Mouse (Mus musculus): ENCODE results near the gene Col5a1. TPM values are rescaled to one million over a fixed set of nuclear protein-coding genes. Genes with fewer than 3 reads are reported as not detected.

The Col5a1 gene
- polyA plus RNA-seq, 1 experiment from 2014 or later = 33.2 TPM

- peak; percentile 75 for TF ChIP-seq CTCF (IDR thresholded peaks at IDR 0.05; ENCODE audit: low read depth)
- ATAC-seq (replicated peaks; ENCODE audit: low FRiP score, low read depth) (no peak), DNase-seq (ENCODE audit: low spot score) (peak; percentile 62)
- no peak overlapping the region for H3K27ac ChIP-seq
- no peak overlapping the region for H3K4me3 ChIP-seq (replicated peaks; ENCODE audit: low read depth, low read length)
- H3K9me3 ChIP-seq (replicated peaks; ENCODE audit: low read length) = no peaks in the 10 kb centered on the region
- H3K9ac ChIP-seq (ENCODE audit: low read depth, low read length) = no peak overlapping the region
- H3K36me3 ChIP-seq (ENCODE audit: insufficient read depth, low read length) = no peaks in the 10 kb centered on the region
- 41% methylated on average over 7 of the region's 7 CpGs for WGBS
- H3K27me3 ChIP-seq (ENCODE audit: insufficient read depth, low read length) = no peaks in the 10 kb centered on the region
- no peak overlapping the region for H3K4me2 ChIP-seq (ENCODE audit: low read length)
- H3K4me1 ChIP-seq (replicated peaks; ENCODE audit: insufficient read depth, low read length) = no peaks in the 10 kb centered on the region; the same call in 1 of the 2 replicates
These were observed 40.4 kb downstream of the Col5a1 start for GRCm38 (mm10) chr2:27926478-27927165.

- H3K9ac ChIP-seq (ENCODE audit: low read depth, low read length) = no peak overlapping the region
- H3K4me1 ChIP-seq (replicated peaks; ENCODE audit: insufficient read depth, low read length) = peaks cover 16% of the 10 kb centered on the region; the same call in 1 of the 2 replicates
- H3K27ac ChIP-seq = no peak overlapping the region
- H3K36me3 ChIP-seq (ENCODE audit: insufficient read depth, low read length) = no peaks in the 10 kb centered on the region
- no peaks in the 10 kb centered on the region for H3K9me3 ChIP-seq (replicated peaks; ENCODE audit: low read length)
- no peak overlapping the region for H3K4me2 ChIP-seq (ENCODE audit: low read length)
- no peaks in the 10 kb centered on the region for H3K27me3 ChIP-seq (ENCODE audit: insufficient read depth, low read length)
- WGBS = 86% methylated on average over 5 of the region's 5 CpGs
- DNase-seq (ENCODE audit: low spot score) (no peak), ATAC-seq (replicated peaks; ENCODE audit: low FRiP score, low read depth) (no peak)
- no peak for TF ChIP-seq CTCF (IDR thresholded peaks at IDR 0.05; ENCODE audit: low read depth)
- H3K4me3 ChIP-seq (replicated peaks; ENCODE audit: low read depth, low read length) = no peak overlapping the region
These were observed 44.3 kb downstream of the Col5a1 start for GRCm38 (mm10) chr2:27930471-27931015.

- Histone ChIP-seq H3K27me3 (ENCODE audit: insufficient read depth, low read length) (no peaks in the 10 kb centered on the region), H3K4me3 (replicated peaks; ENCODE audit: low read depth, low read length) (no peak overlapping the region), H3K36me3 (ENCODE audit: insufficient read depth, low read length) (no peaks in the 10 kb centered on the region), H3K9ac (ENCODE audit: low read depth, low read length) (no peak overlapping the region), H3K9me3 (replicated peaks; ENCODE audit: low read length) (no peaks in the 10 kb centered on the region), H3K27ac (no peak overlapping the region), H3K4me1 (replicated peaks; ENCODE audit: insufficient read depth, low read length) (peaks cover 16% of the 10 kb centered on the region; the same call in 1 of the 2 replicates), H3K4me2 (ENCODE audit: low read length) (no peak overlapping the region)
- DNase-seq (ENCODE audit: low spot score) = peak; percentile 46
- ATAC-seq (replicated peaks; ENCODE audit: low FRiP score, low read depth) = no peak
- TF ChIP-seq CTCF (IDR thresholded peaks at IDR 0.05; ENCODE audit: low read depth) = no peak
- WGBS = 66% methylated on average over 6 of the region's 6 CpGs
These were observed 44.9 kb downstream of the Col5a1 start for GRCm38 (mm10) chr2:27931130-27931529.

DNA sequence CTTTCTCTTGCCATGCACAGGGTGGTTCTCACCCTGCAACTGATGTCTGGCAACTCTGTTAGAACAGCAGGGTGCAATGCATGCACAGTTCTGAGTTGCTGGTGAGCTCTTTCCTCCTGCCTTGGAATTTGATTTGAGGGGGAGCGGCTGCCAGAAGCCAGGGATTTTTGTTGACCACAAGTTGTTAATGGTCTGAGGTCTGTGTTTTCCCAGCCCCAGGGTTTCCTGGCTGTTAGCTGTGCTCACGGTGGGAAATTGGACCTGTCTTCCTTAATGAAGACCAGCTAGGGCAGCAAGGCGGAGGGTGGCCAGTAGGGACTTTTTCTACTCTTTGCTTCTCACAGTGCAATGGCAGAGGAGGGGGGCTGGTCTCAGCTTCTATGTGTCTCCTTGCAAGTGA, 45.7 kb downstream of the Col5a1 start:
- 33% methylated on average over 3 of the region's 3 CpGs for WGBS
- H3K36me3 ChIP-seq (ENCODE audit: insufficient read depth, low read length) = no peaks in the 10 kb centered on the region
- no peak overlapping the region for H3K4me3 ChIP-seq (replicated peaks; ENCODE audit: low read depth, low read length)
- H3K4me1 ChIP-seq (replicated peaks; ENCODE audit: insufficient read depth, low read length) = peaks cover 16% of the 10 kb centered on the region; the same call in 1 of the 2 replicates
- no peak for ATAC-seq (replicated peaks; ENCODE audit: low FRiP score, low read depth)
- H3K27me3 ChIP-seq (ENCODE audit: insufficient read depth, low read length) = no peaks in the 10 kb centered on the region
- H3K4me2 ChIP-seq (ENCODE audit: low read length) = no peak overlapping the region
- H3K9ac ChIP-seq (ENCODE audit: low read depth, low read length) = no peak overlapping the region
- H3K27ac ChIP-seq = peak overlapping the region; percentile 21; the same call in 1 of the 2 replicates
- DNase-seq (ENCODE audit: low spot score) = peak; percentile 68
- no peak for TF ChIP-seq CTCF (IDR thresholded peaks at IDR 0.05; ENCODE audit: low read depth)
- no peaks in the 10 kb centered on the region for H3K9me3 ChIP-seq (replicated peaks; ENCODE audit: low read length)

DNA sequence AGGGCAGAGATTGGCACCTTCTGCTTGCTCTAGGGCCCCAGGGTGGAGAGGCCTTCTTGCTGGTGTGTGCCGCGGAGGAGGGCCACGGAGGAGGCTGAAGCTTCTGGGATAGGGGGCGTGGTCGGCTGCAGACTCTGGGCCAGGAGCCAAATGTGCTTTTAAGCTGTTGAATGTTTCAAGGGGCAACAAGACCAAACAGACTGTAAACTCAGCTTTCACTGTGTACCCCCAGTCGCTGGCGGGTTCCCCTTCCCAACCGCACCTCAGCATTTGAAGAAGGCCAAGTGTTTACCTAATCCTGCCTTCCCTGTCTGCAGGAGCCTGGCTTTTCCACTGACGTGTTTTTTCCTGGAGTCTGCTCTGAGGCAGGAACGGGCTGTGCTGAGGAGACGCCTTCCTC, 48.0 kb downstream of the Col5a1 start:
- TF ChIP-seq CTCF (IDR thresholded peaks at IDR 0.05; ENCODE audit: low read depth) = peak; percentile 20; the same call in 1 of the 2 replicates
- no peak overlapping the region for H3K4me2 ChIP-seq (ENCODE audit: low read length)
- no peak overlapping the region for H3K9ac ChIP-seq (ENCODE audit: low read depth, low read length)
- H3K27me3 ChIP-seq (ENCODE audit: insufficient read depth, low read length) = no peaks in the 10 kb centered on the region
- ATAC-seq (replicated peaks; ENCODE audit: low FRiP score, low read depth) (no peak), DNase-seq (ENCODE audit: low spot score) (peak; percentile 91)
- H3K4me3 ChIP-seq (replicated peaks; ENCODE audit: low read depth, low read length) = no peak overlapping the region
- H3K9me3 ChIP-seq (replicated peaks; ENCODE audit: low read length) = no peaks in the 10 kb centered on the region
- H3K4me1 ChIP-seq (replicated peaks; ENCODE audit: insufficient read depth, low read length) = peaks cover 16% of the 10 kb centered on the region
- no peaks in the 10 kb centered on the region for H3K36me3 ChIP-seq (ENCODE audit: insufficient read depth, low read length)
- WGBS = 21% methylated on average over 11 of the region's 11 CpGs
- H3K27ac ChIP-seq = no peak overlapping the region

DNA sequence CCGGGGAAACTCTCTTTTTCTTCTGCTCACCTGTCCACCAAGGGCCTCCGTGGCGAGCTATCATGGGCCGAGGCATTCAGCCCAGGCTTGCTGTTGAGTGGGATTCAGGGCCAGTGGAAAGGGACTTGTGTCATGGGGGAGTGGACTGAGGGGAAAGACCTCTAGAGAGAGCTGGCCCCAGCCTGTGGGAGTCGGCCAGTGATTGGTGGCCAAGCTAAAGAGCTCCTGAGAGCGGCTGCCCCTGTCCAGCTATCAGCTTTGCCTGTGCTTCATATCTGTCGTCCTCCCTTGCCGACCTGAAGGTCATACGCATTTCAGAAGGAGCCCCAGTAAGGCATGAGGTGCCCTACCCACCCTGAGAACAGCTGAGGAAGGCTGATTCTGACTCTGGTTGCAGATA, 48.6 kb downstream of the Col5a1 start:
- Histone ChIP-seq H3K4me1 (replicated peaks; ENCODE audit: insufficient read depth, low read length) (peaks cover 16% of the 10 kb centered on the region), H3K27me3 (ENCODE audit: insufficient read depth, low read length) (no peaks in the 10 kb centered on the region), H3K27ac (no peak overlapping the region), H3K9me3 (replicated peaks; ENCODE audit: low read length) (no peaks in the 10 kb centered on the region), H3K4me2 (ENCODE audit: low read length) (no peak overlapping the region), H3K9ac (ENCODE audit: low read depth, low read length) (no peak overlapping the region), H3K36me3 (ENCODE audit: insufficient read depth, low read length) (no peaks in the 10 kb centered on the region), H3K4me3 (replicated peaks; ENCODE audit: low read depth, low read length) (no peak overlapping the region)
- DNase-seq (ENCODE audit: low spot score) (no peak), ATAC-seq (replicated peaks; ENCODE audit: low FRiP score, low read depth) (no peak)
- WGBS = 56% methylated on average over 9 of the region's 9 CpGs
- no peak for TF ChIP-seq CTCF (IDR thresholded peaks at IDR 0.05; ENCODE audit: low read depth)

Data from kidney, postnatal 0 days (tissue).